Comparison of ENCODE assay signal across 8 mouse cellular contexts in the genomic region with DNA sequence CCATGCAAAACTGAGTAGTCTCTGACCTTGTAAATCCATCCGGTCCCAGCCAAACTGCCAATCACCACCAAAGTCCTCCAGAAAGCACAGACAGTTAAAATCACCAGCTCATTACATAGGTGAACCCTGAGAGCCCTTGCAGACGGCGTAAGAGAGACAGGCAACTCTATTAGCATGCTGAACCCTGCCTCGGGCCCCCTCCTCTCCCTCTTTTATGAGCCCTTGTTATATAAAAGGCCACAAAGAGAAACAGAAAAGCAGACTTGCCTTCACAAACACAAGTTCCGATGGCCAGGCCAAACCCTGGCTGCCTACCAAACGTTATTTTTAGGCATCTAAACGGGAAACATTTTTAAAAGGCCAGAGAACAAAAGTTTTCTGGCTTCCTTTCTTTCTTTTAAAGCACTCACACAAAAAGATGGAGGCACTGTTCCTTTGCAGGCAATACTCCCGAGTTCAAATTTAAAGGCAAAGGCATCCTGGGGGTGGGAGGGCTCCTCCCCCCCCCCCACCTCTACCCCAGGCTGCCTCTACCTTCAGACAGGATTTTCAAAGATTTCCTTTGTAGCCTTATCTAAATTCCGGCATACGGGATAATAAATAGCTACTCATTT. TPM values are rescaled to one million over a fixed set of nuclear protein-coding genes. Genes with fewer than 3 reads are reported as not detected.
DNase-seq lines count a peak whose midpoint lies in the region; ATAC-seq lines count a peak whose summit lies in the region.

No protein-coding gene starts in this region.

- no peaks in the 10 kb centered on the region for H3K9me3 ChIP-seq in heart, embryonic 13.5 days
- no peaks in the 10 kb centered on the region for H3K9me3 ChIP-seq in kidney, embryonic 16.5 days (ENCODE audit: low read length)
- no peaks in the 10 kb centered on the region for H3K9me3 ChIP-seq in midbrain, embryonic 12.5 days

- no peaks in the 10 kb centered on the region for H3K36me3 ChIP-seq in heart, embryonic 13.5 days
- H3K36me3 ChIP-seq in kidney, embryonic 16.5 days (ENCODE audit: insufficient read depth, low read length): no peaks in the 10 kb centered on the region
- H3K36me3 ChIP-seq in midbrain, embryonic 12.5 days: peaks cover 16% of the 10 kb centered on the region; the same call in 1 of the 2 replicates

- H3K27me3 ChIP-seq in heart, embryonic 13.5 days (replicated peaks): peaks cover 34% of the 10 kb centered on the region
- peaks cover 5% of the 10 kb centered on the region; the same call in 1 of the 2 replicates for H3K27me3 ChIP-seq in kidney, embryonic 16.5 days (ENCODE audit: insufficient read depth, low read length)
- H3K27me3 ChIP-seq in midbrain, embryonic 12.5 days: peaks cover 7% of the 10 kb centered on the region

- no peak for ATAC-seq in heart, embryonic 13.5 days (ENCODE audit: extremely low read depth, insufficient number of reproducible peaks, low FRiP score, low TSS enrichment)
- no peak for ATAC-seq in kidney, embryonic 16.5 days (ENCODE audit: low FRiP score, low TSS enrichment)
- ATAC-seq in midbrain, embryonic 12.5 days (ENCODE audit: low FRiP score, low read depth): no peak

- H3K27ac ChIP-seq in heart, embryonic 13.5 days (replicated peaks): peak overlapping the region; percentile 42
- H3K27ac ChIP-seq in kidney, embryonic 16.5 days (ENCODE audit: low read length): peak overlapping the region; percentile 79
- peak overlapping the region; percentile 99 for H3K27ac ChIP-seq in midbrain, embryonic 12.5 days (replicated peaks)

- DNase-seq in layer of hippocampus, adult 11-12 months (ENCODE audit: low spot score): peak; percentile 65
- DNase-seq in layer of hippocampus, adult 9-10 months (ENCODE audit: low spot score): no peak
- peak; percentile 50 to 51 for DNase-seq in cerebellum, postnatal 14 days
- no peak for DNase-seq in spleen, adult 12 weeks (ENCODE audit: low spot score)
- no peak for DNase-seq in T-cell, adult 2 months (ENCODE audit: low spot score)

- 21% methylated on average over 10 of the region's 10 CpGs for WGBS in heart, embryonic 13.5 days
- WGBS in kidney, embryonic 16.5 days: 8% methylated on average over 10 of the region's 10 CpGs
- WGBS in midbrain, embryonic 12.5 days: 9% methylated on average over 10 of the region's 10 CpGs

- H3K9ac ChIP-seq in heart, embryonic 13.5 days: peak overlapping the region; percentile 77
- peak overlapping the region; percentile 68 for H3K9ac ChIP-seq in kidney, embryonic 16.5 days (replicated peaks; ENCODE audit: low read length)
- H3K9ac ChIP-seq in midbrain, embryonic 12.5 days (replicated peaks): peak overlapping the region; percentile 85

- peak overlapping the region; percentile 99 for H3K4me2 ChIP-seq in heart, embryonic 13.5 days
- peak overlapping the region; percentile 99 for H3K4me2 ChIP-seq in kidney, embryonic 16.5 days (replicated peaks; ENCODE audit: low read depth, low read length)
- peak overlapping the region; percentile 82 for H3K4me2 ChIP-seq in midbrain, embryonic 12.5 days (replicated peaks)

- H3K4me3 ChIP-seq in heart, embryonic 13.5 days: peak overlapping the region; percentile 76
- peak overlapping the region; percentile 78 for H3K4me3 ChIP-seq in kidney, embryonic 16.5 days (ENCODE audit: low read length)
- H3K4me3 ChIP-seq in midbrain, embryonic 12.5 days: peak overlapping the region; percentile 93

- H3K4me1 ChIP-seq in heart, embryonic 13.5 days: peaks cover 39% of the 10 kb centered on the region
- peaks cover 38% of the 10 kb centered on the region for H3K4me1 ChIP-seq in kidney, embryonic 16.5 days (ENCODE audit: insufficient read depth, low read length)
- peaks cover 62% of the 10 kb centered on the region for H3K4me1 ChIP-seq in midbrain, embryonic 12.5 days

RNA-seq across cellular contexts. Expression of gene Phf21b, which starts 3.3 kb away (rescaled TPM):
- polyA plus RNA-seq in heart, embryonic 13.5 days (2015; fragmentation: Nextera tagmentation; extraction: Ambion mirVana): 0.08 and 0.14 TPM in 2 replicates
- 0.19 and 0.49 TPM in 2 replicates for polyA plus RNA-seq in kidney, embryonic 16.5 days (2015; fragmentation: Nextera tagmentation; extraction: Ambion mirVana)
- polyA plus RNA-seq in midbrain, embryonic 12.5 days (2016; fragmentation: Nextera tagmentation; extraction: Ambion mirVana): 21.6 and 22.3 TPM in 2 replicates

Comparison
In these comparisons a context has a peak if more than half of its experiments do, and no peak if none do; other contexts are left out.
1. DNase-seq: peak in layer of hippocampus, adult 11-12 months (single experiment) and cerebellum, postnatal 14 days (2 of 2); none in layer of hippocampus, adult 9-10 months (single experiment), spleen, adult 12 weeks (single experiment) and T-cell, adult 2 months (single experiment).
2. H3K27ac ChIP-seq: peak in every context shown above with its lines; median percentile 99 in midbrain, embryonic 12.5 days; 79 in kidney, embryonic 16.5 days; 42 in heart, embryonic 13.5 days.
3. RNA of gene Phf21b, which starts 3.3 kb away (polyA plus RNA-seq): 21.6 to 22.3 TPM in midbrain, embryonic 12.5 days; 0.19 to 0.49 TPM in kidney, embryonic 16.5 days and 0.08 to 0.14 TPM in heart, embryonic 13.5 days; every median in the first group is over 10 times any median in the second.
4. Peak in every context shown above with its lines, with median percentiles within 50 percentile points of each other: H3K4me2 ChIP-seq, H3K4me3 ChIP-seq and H3K9ac ChIP-seq.